Mouse (Mus musculus) G1E (cell line): ENCODE measurements around the gene Tdp2. TPM values are rescaled to one million over a fixed set of nuclear protein-coding genes. Genes with fewer than 3 reads are reported as not detected.
A peak's percentile ranks its signal among the peaks of the same experiment; 100 is the strongest.

Experiments
- ATAC-seq: 2 replicates; pipeline ENCODE4 v1.8.0; 2016; ENCODE audit warnings: mild to moderate bottlenecking; ENCODE audit not compliant: insufficient number of reproducible peaks, poor library complexity, low FRiP score, severe bottlenecking; ENCODE audit errors: extremely low read depth
- DNase-seq: peaks from one replicate; pipeline ENCODE4 v3.0.0; 2012; ENCODE audit warnings: low spot score
- H3K27me3 ChIP-seq: 2 replicates; pipeline ENCODE4 v1.6.1; 2012; ENCODE audit warnings: mild to moderate bottlenecking, low read length, inconsistent platforms; ENCODE audit not compliant: insufficient read depth
- H3K36me3 ChIP-seq: replicated peaks from 2 replicates; pipeline ENCODE3; 2012; ENCODE audit warnings: mild to moderate bottlenecking, inconsistent platforms
- H3K4me1 ChIP-seq: 2 replicates; pipeline ENCODE4 v1.6.1; 2012; ENCODE audit warnings: low read depth, low read length, inconsistent platforms, mixed read lengths; ENCODE audit not compliant: insufficient read depth
- H3K4me3 ChIP-seq: 2 replicates; pipeline ENCODE4 v1.5.1; 2012; ENCODE audit warnings: low read depth, mild to moderate bottlenecking, inconsistent platforms, low read length, moderate library complexity, mixed read lengths
- H3K9me3 ChIP-seq: replicated peaks from 2 replicates; pipeline ENCODE4 v1.6.1; 2012; ENCODE audit warnings: inconsistent platforms
- CTCF ChIP-seq: IDR thresholded peaks from 2 replicates; pipeline ENCODE4 v1.5.1; 2012; ENCODE audit warnings: low read depth, low read length, inconsistent platforms, mixed read lengths
- GATA1 ChIP-seq: IDR thresholded peaks from 2 replicates; pipeline ENCODE4 v1.6.1; 2012; ENCODE audit warnings: borderline replicate concordance, low read length, inconsistent platforms, mixed read lengths
- GATA2 ChIP-seq: IDR thresholded peaks from 2 replicates; pipeline ENCODE4 v1.6.1; 2012; ENCODE audit warnings: low read depth, low read length, inconsistent platforms, borderline replicate concordance
- POLR2AphosphoS5 ChIP-seq: IDR thresholded peaks from 2 replicates; pipeline ENCODE4 v1.6.1; 2012; ENCODE audit warnings: low read depth, low read length, inconsistent platforms; ENCODE audit not compliant: insufficient replicate concordance
- TAL1 ChIP-seq: conservative IDR thresholded peaks from 2 replicates; pipeline ENCODE4 v1.6.1; 2012; ENCODE audit warnings: low read depth, low read length, inconsistent platforms, mixed read lengths
- polyA plus RNA-seq: library from polyadenylated mRNA; stranded (reverse); fragments of >175 nt; gene quantifications from 2 replicates; pipeline ENCODE4 v1.2.3, GENCODE M21; 2012
- total RNA-seq, 2 experiments: library from RNA; stranded (forward) in 1 of 2; stranded (reverse) in 1 of 2; fragments of 200-1000 nt in 1 of 2; fragments of >200 nt in 1 of 2; fragmentation: Nextera tagmentation in 1 of 2; gene quantifications; 2 replicates each; pipeline ENCODE4 v1.2.3; 2014 to 2017

Gene Tdp2
- total and polyA plus RNA-seq, 3 experiments = 49.6 to 89.3 (median 84.6) TPM

- peaks cover 29% of the 10 kb centered on the region for H3K4me1 ChIP-seq
- TF ChIP-seq GATA2 = no peak
- no peak for TF ChIP-seq CTCF
- peak overlapping the region; percentile 95 for H3K4me3 ChIP-seq
- ATAC-seq (no peak), DNase-seq (no peak)
- no peaks in the 10 kb centered on the region for H3K9me3 ChIP-seq
- H3K27me3 ChIP-seq = no peaks in the 10 kb centered on the region
- peaks cover 33% of the 10 kb centered on the region for H3K36me3 ChIP-seq
Observed at GRCm38 (mm10) chr13:24803196-24803595, 28.3 kb upstream of the Tdp2 start.

- TF ChIP-seq GATA1 (no peak), POLR2AphosphoS5 (no peak), GATA2 (no peak), CTCF (no peak), TAL1 (no peak)
- Histone ChIP-seq H3K4me3 (no peak overlapping the region), H3K36me3 (peaks cover 60% of the 10 kb centered on the region), H3K27me3 (no peaks in the 10 kb centered on the region), H3K9me3 (no peaks in the 10 kb centered on the region), H3K4me1 (peaks cover 30% of the 10 kb centered on the region)
- DNase-seq (no peak), ATAC-seq (no peak)
Observed at GRCm38 (mm10) chr13:24806079-24806478, 25.4 kb upstream of the Tdp2 start.

GRCm38 (mm10) chr13:24812521-24812920 is 19.0 kb upstream of the Tdp2 start:
- Histone ChIP-seq H3K4me3 (no peak overlapping the region), H3K27me3 (no peaks in the 10 kb centered on the region), H3K36me3 (peaks cover 89% of the 10 kb centered on the region), H3K4me1 (peaks cover 28% of the 10 kb centered on the region), H3K9me3 (no peaks in the 10 kb centered on the region)
- no peak for ATAC-seq
- TF ChIP-seq CTCF = no peak
- no peak for TF ChIP-seq GATA2
- TF ChIP-seq TAL1 = no peak
- TF ChIP-seq GATA1 = no peak
- no peak for TF ChIP-seq POLR2AphosphoS5
- DNase-seq = no peak

GRCm38 (mm10) chr13:24814616-24815015 is 16.9 kb upstream of the Tdp2 start:
- H3K4me3 ChIP-seq = no peak overlapping the region
- no peaks in the 10 kb centered on the region for H3K9me3 ChIP-seq
- no peak for DNase-seq
- H3K36me3 ChIP-seq = peaks cover 83% of the 10 kb centered on the region
- no peaks in the 10 kb centered on the region for H3K27me3 ChIP-seq
- no peak for ATAC-seq
- H3K4me1 ChIP-seq = peaks cover 23% of the 10 kb centered on the region
- TF ChIP-seq GATA1 (no peak), CTCF (no peak), TAL1 (no peak), POLR2AphosphoS5 (no peak), GATA2 (no peak)

GRCm38 (mm10) chr13:24816125-24817092 is 15.1 kb upstream of the Tdp2 start:
- H3K36me3 ChIP-seq = peaks cover 78% of the 10 kb centered on the region
- peaks cover 16% of the 10 kb centered on the region for H3K4me1 ChIP-seq
- ATAC-seq (peak; percentile 11; the same call in 1 of the 2 replicates), DNase-seq (no peak)
- no peaks in the 10 kb centered on the region for H3K27me3 ChIP-seq
- no peak overlapping the region for H3K4me3 ChIP-seq
- TF ChIP-seq GATA2 (no peak), POLR2AphosphoS5 (0 out of 2 replicates have a peak, but pooled peaks have one; percentile 65), TAL1 (no peak), CTCF (no peak), GATA1 (no peak)
- H3K9me3 ChIP-seq = no peaks in the 10 kb centered on the region

- Histone ChIP-seq H3K27me3 (no peaks in the 10 kb centered on the region), H3K4me3 (no peak overlapping the region), H3K36me3 (peaks cover 74% of the 10 kb centered on the region), H3K9me3 (no peaks in the 10 kb centered on the region), H3K4me1 (peaks cover 15% of the 10 kb centered on the region)
- DNase-seq (no peak), ATAC-seq (no peak)
- TF ChIP-seq TAL1 = no peak
- TF ChIP-seq POLR2AphosphoS5 = no peak
- no peak for TF ChIP-seq CTCF
- no peak for TF ChIP-seq GATA2
- TF ChIP-seq GATA1 = no peak
Observed at GRCm38 (mm10) chr13:24819931-24820330, 11.5 kb upstream of the Tdp2 start.
